Mouse (Mus musculus) kidney, adult 8-10 months (tissue): ENCODE measurements around the gene Dzank1.

Experiments used
- DNase-seq, 2 experiments: peaks; one replicate each; pipeline ENCODE4 v3.0.0; 2022

Dzank1 gene

DNA sequence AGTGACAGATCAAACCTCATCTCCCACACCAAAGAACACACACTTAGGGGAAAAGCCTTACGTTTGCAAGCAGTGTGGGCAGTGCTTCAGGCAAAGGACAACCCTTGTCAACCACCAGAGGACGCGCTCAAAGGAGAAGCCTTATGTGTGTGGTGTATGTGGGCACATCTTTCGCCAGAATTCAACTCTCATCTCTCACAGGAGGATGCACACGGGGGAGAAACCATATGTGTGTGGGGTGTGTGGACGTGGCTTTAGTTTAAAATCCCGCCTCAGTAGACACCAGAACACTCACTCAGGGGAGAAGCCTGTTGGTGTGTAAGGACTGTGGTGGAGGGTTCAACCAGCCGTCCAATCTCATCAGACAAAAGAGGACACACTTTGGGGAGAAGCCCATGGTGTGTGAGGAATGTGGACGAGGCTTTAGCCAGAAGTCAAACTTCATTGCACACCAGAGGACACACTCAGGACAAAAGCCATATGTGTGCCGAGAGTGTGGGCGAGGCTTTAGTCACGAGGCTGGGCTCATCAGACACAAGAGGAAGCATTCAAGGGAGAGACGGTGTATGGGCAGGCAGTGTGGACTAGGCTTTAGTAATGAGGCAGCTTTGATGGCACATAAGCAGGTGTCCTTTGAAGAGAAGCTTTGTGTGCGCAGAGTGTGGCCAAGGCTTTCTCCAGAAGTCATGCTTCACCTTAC lies 61.2 kb downstream of the Dzank1 start:
- no peak for DNase-seq

DNA sequence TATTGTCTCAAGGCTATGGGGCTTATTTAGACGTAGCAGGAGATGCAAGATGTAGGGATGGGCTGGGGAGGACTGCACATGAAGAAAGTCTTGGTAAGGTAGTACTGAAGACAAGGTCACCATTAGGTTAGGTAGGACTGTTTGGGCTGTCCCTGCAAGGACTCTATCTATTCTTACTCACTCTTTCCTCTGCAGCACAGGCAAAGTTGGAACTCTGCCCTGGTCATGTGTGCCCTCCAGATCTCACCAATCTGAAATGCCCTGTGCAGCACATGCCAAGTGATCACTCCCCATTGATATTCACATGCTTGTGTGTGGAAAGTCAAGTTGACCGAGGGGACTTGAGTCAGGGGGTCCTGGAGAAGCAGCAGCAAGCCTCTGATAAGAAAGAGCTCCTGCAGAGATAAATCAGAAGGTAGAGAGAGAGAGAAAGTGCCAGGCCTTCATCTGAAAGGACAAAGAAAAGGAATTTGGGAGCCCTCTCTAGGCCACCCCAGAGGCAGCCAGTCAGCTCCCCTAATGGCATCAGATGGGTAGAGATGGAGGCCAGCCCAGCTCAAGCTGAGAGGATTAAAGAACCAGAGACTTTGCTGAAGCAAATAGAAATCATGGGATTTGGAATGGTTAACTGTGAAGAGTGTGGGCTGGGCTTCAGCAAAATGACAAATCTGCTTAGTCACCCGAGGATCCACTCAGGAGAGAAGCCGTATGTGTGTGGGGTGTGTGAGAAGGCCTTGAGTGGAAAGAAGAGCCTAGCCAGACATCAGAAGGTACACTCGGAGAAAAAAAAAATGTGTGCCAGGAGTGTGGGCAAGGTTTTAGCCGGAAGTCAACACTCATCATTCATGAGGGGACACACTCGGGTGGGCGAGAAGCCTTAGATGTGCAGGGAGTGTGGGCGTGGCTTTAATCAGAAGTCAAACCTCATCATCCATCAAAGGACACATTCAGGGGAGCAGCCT lies 62.1 kb downstream of the Dzank1 start:
- DNase-seq: no peak

DNA sequence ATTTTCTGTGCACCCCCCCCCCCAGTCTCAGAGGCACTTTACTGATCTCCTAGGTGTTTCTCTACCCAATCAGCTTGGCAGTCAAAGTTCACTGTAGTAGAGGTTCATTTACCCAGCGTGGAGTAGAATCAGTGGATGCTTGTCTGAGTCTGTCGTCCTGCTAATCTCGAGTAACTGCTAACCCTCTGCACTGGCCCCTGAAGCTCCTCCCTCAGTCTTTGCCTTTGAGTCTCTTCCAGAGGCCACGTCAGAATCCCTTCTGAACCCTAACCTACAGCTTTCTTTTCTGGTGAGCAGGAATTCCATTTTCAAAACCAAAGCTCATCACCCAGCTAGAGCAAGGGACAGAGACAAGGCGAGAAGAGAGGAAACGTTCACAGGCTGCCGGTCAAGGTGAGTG lies 63.0 kb downstream of the Dzank1 start:
- no peak for DNase-seq

DNA sequence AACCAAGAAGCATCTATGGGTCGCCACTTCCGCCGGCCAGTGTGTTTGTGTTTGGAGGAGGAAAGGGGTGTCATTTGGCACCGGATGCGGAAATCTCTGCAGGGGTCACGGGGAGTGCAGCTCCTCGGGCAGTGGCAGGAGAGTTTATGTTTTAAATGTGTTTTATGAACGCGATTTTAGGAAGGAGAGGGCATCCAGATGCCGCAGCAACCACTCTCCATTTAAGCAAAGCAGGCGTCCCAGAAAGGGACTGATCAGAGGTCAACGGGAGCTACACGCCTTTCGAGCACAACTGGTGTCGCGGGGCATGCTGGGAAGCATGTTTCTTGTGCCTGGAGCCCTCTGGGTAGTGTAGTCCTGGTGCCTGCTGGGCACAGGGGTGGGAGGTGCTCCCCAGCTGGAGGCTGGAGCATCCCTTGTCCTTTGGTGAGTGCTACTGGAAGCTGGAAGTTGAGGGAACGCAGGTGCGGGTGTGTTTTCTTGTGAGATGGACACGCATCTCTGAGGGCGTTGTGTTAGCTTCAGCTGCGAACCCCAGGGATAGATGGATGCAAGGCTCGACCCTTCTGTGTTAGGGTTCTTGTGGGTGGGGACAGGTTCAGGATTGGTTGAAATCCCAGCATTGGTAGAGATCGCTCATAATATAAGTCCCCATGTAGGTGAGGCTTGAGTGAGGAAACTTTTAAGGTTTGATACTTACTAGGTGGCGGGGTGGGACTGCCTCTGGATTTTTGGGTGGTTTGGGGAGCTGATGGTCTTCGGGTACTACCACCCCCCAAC lies 68.0 kb downstream of the Dzank1 start:
- peak; percentile 83 to 88 for DNase-seq

DNA sequence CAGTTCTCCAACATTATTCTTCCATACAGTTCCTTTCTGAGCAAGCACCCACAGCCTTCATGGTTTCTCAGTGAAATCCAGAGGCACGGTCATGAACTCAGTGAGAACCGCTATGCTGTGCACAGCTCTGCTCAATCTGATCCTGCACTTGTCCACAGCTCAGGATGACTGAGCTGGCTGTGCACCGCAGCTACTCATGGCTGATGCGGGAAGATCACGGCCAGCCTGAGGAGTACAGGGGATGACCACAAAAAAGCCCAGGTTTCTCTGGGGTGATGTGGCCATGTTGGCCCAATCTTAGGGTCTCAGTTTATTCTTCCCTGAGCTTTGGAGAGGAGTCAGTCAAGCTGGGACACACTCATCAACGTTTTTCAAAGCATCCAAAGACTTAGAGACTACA lies 68.9 kb downstream of the Dzank1 start:
- no peak for DNase-seq

DNA sequence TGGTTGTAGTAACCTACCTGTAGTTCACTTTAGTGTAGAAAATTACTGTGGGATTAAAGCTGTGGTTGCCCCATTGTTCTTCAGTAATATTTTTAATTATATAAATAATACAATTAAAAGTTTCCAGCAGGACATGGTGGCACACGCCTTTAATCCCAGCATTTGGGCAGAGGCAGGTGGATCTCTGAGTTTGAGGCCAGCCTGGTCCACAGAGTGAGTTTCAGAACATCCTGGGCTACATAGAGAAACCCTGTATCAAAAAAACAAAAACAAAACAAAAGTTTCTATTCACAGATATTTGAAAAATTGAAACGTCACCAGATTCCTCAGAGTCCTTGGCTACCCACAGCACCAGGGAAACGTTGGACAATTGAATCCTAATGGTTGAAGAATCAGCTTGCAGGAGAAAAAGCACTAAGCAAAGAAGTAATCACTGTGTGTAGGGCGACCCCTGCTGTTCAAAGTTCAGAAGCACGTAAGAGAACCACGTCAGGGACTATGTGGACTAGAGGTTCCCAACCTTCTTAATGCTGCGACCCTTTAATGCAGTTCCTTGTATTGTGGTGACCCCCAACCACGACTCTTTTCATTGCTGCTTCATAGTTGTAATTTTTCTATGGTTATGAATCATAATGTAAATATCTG lies 74.7 kb downstream of the Dzank1 start:
- peak; percentile 67 to 86 for DNase-seq

DNA sequence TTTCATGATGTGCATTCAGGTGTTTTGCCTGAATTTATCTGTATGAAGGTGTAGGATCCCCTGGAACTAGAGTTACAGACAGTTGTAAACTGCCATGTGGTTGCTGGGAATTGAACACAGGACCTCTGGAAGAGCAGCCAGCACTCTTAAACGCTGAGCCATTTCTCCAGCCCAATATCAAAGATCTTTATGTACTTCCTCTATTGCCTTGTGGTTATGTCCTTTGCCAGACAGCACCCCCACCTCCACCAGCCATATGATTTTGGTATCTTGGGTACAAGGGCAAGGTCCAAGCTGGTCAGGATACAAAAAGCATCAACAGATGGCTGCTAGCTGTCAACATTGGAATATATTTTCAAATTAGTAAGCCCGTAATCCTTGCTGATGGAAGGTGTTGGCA lies 76.8 kb downstream of the Dzank1 start:
- no peak for DNase-seq

DNA sequence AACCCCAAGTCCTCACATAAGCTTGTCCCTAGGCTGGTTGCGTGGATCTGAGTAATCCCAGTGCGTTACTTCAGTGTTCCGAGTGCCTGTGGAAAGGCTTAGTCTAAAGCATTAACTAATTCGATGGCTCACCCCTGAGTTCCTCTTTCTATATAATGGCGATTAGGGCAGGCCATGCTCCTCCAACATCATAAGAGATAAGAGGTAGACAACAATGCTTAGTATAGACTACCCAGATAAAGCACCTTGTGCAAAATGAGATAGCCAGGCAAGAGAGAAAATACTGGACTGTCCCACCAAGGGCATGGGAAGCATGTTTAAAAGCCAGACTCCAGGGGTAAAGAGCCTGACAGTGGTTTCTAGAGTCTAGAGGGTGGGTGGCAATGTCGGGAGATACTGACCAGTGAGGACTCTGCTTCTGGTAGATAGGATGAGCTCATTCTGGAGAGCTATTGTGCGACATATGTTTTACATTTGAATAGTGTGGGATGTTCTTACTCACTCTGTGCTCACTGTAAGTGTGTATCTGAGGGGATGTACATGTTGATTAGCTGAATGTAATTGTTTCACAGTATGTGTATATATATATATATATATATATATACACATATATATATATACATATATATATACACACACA lies 80.7 kb downstream of the Dzank1 start:
- no peak for DNase-seq

DNA sequence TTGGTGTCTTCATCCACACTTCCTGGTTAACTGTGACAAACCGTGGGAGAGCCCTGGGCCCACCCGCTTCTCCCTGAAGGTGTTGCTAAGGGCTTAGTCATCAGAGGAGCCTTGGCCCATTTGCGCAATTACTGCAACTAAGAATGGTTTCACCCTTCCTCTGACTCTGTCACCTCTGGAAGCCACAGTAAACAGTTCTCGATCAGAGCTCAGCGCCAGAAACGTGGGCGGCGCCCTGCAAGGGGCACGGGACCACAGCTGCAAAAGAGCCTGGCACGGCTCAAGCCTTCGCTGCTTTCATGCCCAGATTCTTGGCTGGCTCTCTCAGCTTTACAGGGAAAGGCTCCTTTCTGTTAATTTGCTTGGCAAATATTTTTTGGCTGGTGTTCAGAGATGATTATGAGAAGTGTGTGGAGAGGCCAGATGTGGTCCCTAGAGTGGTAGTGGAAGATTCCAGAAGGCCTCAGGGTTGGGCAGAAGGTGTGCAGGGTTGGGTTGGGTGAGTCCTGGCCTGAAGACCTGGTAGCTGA lies 85.8 kb downstream of the Dzank1 start:
- DNase-seq: no peak

DNA sequence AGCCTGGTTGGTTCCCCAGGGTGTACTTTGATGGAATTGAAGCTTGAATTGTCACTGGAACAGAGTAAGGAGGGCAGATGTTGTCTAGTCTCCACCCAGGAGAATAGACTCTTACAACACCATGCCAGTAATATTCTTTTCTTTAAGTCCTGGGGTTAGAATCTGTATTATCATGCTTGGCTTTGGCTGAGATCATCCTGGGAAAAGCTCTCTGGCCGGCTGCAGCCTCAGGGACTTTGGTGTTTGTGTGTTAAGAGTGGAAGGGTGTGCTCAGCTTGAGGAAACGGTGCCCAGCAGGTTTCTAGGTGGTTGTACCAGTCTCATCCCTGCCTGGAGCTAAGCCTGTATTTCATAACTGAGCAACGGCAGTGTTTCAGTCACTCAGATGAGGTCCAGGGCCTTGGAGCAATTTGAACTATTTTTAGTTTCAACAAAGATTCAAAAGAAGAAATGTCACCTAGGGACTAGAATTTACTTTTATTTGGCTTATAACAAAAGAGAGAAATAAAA lies 88.0 kb downstream of the Dzank1 start:
- DNase-seq: no peak

DNA sequence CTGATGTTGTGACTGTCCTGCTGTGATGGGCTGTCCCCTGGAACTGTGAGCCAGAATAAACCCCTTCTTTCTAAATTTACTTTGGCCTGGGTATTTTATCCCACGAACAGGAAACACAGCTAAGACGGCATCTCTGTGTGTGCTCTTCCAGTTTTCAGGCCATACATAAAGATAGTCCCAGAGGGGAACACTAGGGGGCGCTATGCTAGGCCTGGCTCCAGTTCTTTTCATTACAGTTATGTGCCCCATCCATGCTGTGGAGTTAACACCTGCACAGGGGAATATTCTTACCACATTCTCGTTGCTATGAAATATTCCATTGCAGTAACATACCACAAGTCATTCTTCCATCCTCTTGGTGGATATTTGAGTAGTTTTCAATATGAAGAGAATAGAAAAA lies 88.8 kb downstream of the Dzank1 start:
- DNase-seq: no peak

DNA sequence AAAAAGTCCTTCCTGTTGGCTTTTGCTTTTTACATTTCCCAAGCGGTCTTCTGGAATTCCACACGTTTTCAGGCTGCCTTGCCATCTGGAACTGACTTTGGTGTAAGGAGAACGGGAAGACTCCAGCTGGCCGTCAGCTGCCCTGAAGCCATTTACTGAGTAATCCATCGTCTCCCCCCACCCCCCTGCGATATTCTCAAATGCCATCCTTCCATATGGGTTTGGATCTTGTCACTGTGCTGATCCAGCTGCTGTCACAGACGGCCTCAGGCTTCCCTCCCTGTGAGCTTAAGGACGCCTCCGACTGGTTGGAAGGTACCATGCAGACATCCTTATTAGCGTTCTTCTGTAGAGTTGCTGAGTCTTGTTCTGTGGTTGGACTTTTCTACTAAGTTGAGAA lies 91.5 kb downstream of the Dzank1 start:
- DNase-seq: no peak

DNA sequence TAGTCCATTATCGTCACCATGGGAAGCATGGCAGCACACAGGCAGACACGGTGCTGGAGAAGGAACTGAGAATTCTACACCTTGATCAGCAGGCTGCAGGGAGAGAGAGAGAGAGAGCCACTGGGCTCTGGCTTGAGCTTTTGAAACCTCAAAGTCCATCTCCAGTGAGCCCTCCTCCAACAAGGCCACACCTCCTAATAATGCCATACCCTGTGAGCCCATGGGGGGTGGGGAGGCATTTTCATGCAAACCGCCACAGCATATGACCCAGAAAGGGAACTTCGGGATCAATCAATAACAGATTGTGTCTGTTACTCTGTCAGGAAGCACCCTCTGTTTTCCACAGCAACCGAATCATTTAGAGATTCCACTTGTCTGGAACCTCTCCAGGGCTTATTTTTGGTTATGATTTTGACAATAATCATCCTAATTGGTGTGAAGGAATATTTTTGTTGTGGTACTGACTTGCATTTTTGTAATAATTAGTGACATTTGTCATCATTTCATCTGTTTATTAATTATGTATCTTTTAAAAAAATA lies 95.9 kb downstream of the Dzank1 start:
- no peak for DNase-seq

DNA sequence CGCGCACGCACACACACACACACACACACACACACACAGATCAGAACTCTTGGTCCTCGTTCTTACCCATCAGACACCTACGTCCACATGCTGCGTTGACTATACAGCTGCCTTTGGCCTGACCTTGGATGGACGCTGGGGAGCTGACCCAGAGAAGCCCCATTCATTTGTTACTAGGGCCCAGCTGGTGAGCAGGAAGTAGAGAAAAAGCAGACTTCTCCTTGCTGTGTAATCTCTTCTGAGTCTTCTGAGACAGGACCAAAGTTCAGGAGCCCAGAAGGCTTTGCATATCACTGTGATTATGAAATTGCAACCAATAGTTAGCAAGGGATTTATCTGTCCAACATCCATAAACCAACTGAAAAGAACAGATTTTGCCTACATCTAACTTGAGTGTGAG lies 98.0 kb downstream of the Dzank1 start:
- DNase-seq: no peak

DNA sequence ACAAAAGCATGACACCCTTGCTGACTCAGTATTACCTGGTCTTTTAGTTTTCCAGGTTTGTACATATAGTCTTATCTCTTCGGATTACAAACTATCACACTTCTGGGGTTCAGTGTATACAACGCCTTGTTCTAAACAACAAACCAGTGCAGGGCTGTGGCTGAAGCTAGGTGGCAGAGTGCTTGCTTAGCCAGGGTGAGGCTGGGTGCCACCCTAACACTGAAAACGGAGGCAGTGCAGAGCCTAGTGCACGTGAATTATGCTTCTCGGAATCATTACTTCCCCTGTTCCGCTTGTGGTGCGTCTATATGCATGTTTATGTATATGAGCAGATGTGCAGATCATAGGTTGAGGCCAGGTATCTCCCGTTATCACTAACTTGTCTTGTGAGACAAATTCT lies 98.6 kb downstream of the Dzank1 start:
- DNase-seq: no peak

DNA sequence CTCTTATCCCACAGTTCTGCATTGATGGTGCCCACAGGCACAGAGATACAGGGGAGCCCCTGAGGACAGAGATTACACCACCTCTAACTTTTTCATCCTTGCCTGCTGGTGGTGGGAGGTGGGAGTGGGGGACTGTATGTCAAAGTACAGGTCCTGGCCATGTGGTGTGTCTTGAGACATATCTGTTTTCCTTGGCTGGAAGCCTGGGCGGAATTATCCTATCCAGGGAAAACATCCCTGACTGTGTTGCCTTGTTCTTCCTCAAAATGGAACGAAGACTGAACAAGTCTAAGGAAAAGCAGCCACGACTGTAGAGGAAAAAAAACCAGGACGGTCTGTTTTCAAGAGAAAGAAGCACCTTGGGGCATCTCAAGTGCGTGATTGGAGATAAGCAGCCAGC lies 99.4 kb downstream of the Dzank1 start:
- no peak for DNase-seq

DNA sequence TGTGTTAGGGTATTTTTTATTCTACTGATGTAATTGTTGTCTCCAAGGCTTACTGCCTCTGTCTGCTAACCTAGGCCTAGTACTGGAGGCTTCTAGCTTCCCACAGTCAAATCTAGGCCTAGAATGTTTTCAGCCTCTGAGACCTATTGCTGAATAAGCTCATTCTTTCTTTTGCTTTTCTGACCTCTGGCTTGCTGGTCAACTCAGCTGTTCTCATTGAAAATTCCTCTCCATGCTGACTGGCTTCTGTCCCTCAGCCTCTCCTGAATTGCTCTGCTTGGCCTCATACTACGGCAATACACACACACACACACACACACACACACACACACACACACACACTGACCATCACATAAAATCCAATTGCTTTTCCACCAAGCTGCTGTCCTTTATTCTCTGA lies 101.5 kb downstream of the Dzank1 start:
- peak; percentile 22 to 52 for DNase-seq

DNA sequence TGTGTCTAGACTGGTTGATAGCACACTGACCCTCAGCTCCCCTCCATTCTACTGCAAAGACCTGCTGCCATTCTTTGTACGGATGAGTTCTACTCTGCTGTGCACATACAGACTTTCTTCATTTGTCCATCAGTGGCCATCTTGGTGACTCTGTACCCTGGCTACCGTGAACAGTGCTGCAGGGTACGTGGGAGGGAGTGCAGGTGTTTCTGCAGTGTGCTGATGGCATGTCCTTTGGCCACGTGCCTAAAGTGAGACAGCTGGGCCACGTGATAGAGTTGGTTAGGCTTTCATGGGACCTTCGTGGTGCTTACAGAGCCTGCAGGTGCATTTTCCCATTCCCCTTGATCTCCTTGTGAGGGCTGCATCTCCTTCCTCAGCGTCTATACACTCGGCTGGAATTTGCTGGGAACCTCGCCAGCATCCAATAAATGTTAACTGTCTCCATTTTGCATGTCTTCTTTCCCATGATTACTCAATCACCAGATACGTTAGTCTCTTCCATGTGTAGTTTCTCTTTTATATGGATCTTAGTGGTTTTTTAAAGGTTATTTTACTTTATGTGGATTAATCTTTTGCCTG lies 105.0 kb downstream of the Dzank1 start:
- no peak for DNase-seq
